Mouse (Mus musculus) heart, postnatal 0 days (tissue): Measurements from ENCODE around the gene Zfp819. TPM values are rescaled to one million over a fixed set of nuclear protein-coding genes. Genes with fewer than 3 reads are reported as not detected.

Experiments
- ATAC-seq: fragments of 200-750 bp; cut with Nextera tagmentation; 2 replicates; pipeline ENCODE4 v1.8.0; 2017; ENCODE audit warnings: low read depth, moderate number of reproducible peaks, moderate library complexity; ENCODE audit not compliant: insufficient read depth
- DNase-seq: peaks from one replicate; pipeline ENCODE4 v3.0.0-alpha.2; 2016; ENCODE audit warnings: low spot score
- H3K27ac ChIP-seq: fragments of 300-500 bp; sonication (generic); 2 replicates; pipeline ENCODE4 v1.5.1; 2014; ENCODE audit warnings: low read depth, mild to moderate bottlenecking
- H3K27me3 ChIP-seq: fragments of 300-500 bp; sonication (generic); 2 replicates; pipeline ENCODE4 v1.6.1; 2014; ENCODE audit warnings: low read length, mixed read lengths; ENCODE audit not compliant: control insufficient read depth, insufficient read depth
- H3K36me3 ChIP-seq: fragments of 300-500 bp; sonication (generic); replicated peaks from 2 replicates; pipeline ENCODE4 v1.6.1; 2014; ENCODE audit warnings: low read length, mixed read lengths; ENCODE audit not compliant: control insufficient read depth, insufficient read depth
- H3K4me1 ChIP-seq: fragments of 300-500 bp; sonication (generic); 2 replicates; pipeline ENCODE4 v1.6.1; 2014; ENCODE audit warnings: antibody characterized with exemption; ENCODE audit not compliant: control insufficient read depth, insufficient read depth
- H3K4me2 ChIP-seq: fragments of 300-500 bp; sonication (generic); 2 replicates; pipeline ENCODE4 v1.6.1; 2014; ENCODE audit warnings: low read depth, mild to moderate bottlenecking, low read length, moderate library complexity
- H3K4me3 ChIP-seq: fragments of 300-500 bp; sonication (generic); 2 replicates; pipeline ENCODE4 v1.5.1; 2014; ENCODE audit warnings: low read depth, low read length
- H3K9ac ChIP-seq: fragments of 300-500 bp; sonication (generic); replicated peaks from 2 replicates; pipeline ENCODE4 v1.6.1; 2014; ENCODE audit warnings: low read depth, low read length, mixed read lengths
- H3K9me3 ChIP-seq: fragments of 300-500 bp; sonication (generic); replicated peaks from 2 replicates; pipeline ENCODE4 v1.6.1; 2016; ENCODE audit warnings: low read length; ENCODE audit not compliant: control insufficient read depth
- CTCF ChIP-seq: IDR thresholded peaks from 2 replicates; pipeline ENCODE4 v1.5.1; 2016; ENCODE audit warnings: antibody characterized with exemption, control low read depth, low read depth
- EP300 ChIP-seq: IDR thresholded peaks from 2 replicates; pipeline ENCODE4 v1.6.1; 2016; ENCODE audit warnings: antibody characterized with exemption, low read depth
- WGBS: fragments of 180-500 bp; shearing (Covaris S2); extraction: QIAGEN DNeasy Blood & Tissue Kit; methylation state at CpG from one replicate; pipeline ENCODE4 v1.1.7; 2014; 5-methylcytosine and 5-hydroxymethylcytosine counted together
- polyA plus RNA-seq: library from polyadenylated mRNA; unstranded; fragments of >200 nt; fragmentation: Nextera tagmentation; extraction: Ambion mirVana; gene quantifications from 2 replicates; pipeline ENCODE4 v1.2.1, GENCODE M21; 2015
- total RNA-seq: library from RNA; depleted of rRNA; stranded (reverse); fragments of >200 nt; gene quantifications from 2 replicates; pipeline ENCODE4 v1.2.3, GENCODE M21; 2014; ENCODE audit warnings: low replicate concordance

The Zfp819 gene
- total and polyA plus RNA-seq, 2 experiments from 2014 or later = not detected

GRCm38 (mm10) chr7:43608316-43608824, 1.4 kb downstream of the Zfp819 start:
- no peak for ATAC-seq
- Histone ChIP-seq H3K9ac (no peak overlapping the region), H3K4me1 (no peaks in the 10 kb centered on the region), H3K36me3 (no peaks in the 10 kb centered on the region), H3K4me3 (no peak overlapping the region), H3K9me3 (no peaks in the 10 kb centered on the region), H3K4me2 (no peak overlapping the region), H3K27ac (no peak overlapping the region), H3K27me3 (0 out of 2 replicates have a peak, but pooled peaks cover 3% of the 10 kb centered on the region)
- no peak for TF ChIP-seq EP300
- no peak for TF ChIP-seq CTCF
- WGBS = 65% methylated on average over 7 of the region's 7 CpGs
- no peak for DNase-seq

GRCm38 (mm10) chr7:43613816-43614551, 7.0 kb downstream of the Zfp819 start:
- H3K4me1 ChIP-seq = no peaks in the 10 kb centered on the region
- no peak overlapping the region for H3K9ac ChIP-seq
- H3K27me3 ChIP-seq = no peaks in the 10 kb centered on the region
- 82% methylated on average over 14 of the region's 14 CpGs for WGBS
- H3K36me3 ChIP-seq = no peaks in the 10 kb centered on the region
- H3K27ac ChIP-seq = no peak overlapping the region
- no peaks in the 10 kb centered on the region for H3K9me3 ChIP-seq
- TF ChIP-seq EP300 (no peak), CTCF (no peak)
- DNase-seq (no peak), ATAC-seq (no peak)
- H3K4me2 ChIP-seq = no peak overlapping the region
- no peak overlapping the region for H3K4me3 ChIP-seq

GRCm38 (mm10) chr7:43622927-43623326, 16.0 kb downstream of the Zfp819 start:
- TF ChIP-seq EP300 = no peak
- no peaks in the 10 kb centered on the region for H3K4me1 ChIP-seq
- no peak for ATAC-seq
- no peak overlapping the region for H3K4me3 ChIP-seq
- DNase-seq = no peak
- WGBS = 65% methylated on average over 7 of the region's 7 CpGs
- H3K4me2 ChIP-seq = no peak overlapping the region
- H3K27me3 ChIP-seq = no peaks in the 10 kb centered on the region
- no peaks in the 10 kb centered on the region for H3K36me3 ChIP-seq
- H3K9ac ChIP-seq = no peak overlapping the region
- H3K27ac ChIP-seq = no peak overlapping the region
- H3K9me3 ChIP-seq = no peaks in the 10 kb centered on the region

- Histone ChIP-seq H3K27ac (no peak overlapping the region), H3K27me3 (no peaks in the 10 kb centered on the region), H3K36me3 (no peaks in the 10 kb centered on the region), H3K4me3 (no peak overlapping the region), H3K9ac (no peak overlapping the region), H3K4me2 (no peak overlapping the region), H3K4me1 (no peaks in the 10 kb centered on the region), H3K9me3 (no peaks in the 10 kb centered on the region)
- WGBS = 18% methylated on average over 10 of the region's 10 CpGs
- DNase-seq = no peak
- TF ChIP-seq EP300 (no peak), CTCF (no peak)
- ATAC-seq = no peak
Measured at GRCm38 (mm10) chr7:43623819-43624218, 16.9 kb downstream of the Zfp819 start.

- Histone ChIP-seq H3K27me3 (no peaks in the 10 kb centered on the region), H3K9ac (no peak overlapping the region), H3K4me1 (no peaks in the 10 kb centered on the region), H3K27ac (no peak overlapping the region), H3K9me3 (no peaks in the 10 kb centered on the region), H3K4me3 (no peak overlapping the region), H3K4me2 (no peak overlapping the region), H3K36me3 (no peaks in the 10 kb centered on the region)
- no peak for TF ChIP-seq EP300
- TF ChIP-seq CTCF = no peak
- DNase-seq (no peak), ATAC-seq (no peak)
- 55% methylated on average over 3 of the region's 3 CpGs for WGBS
Measured at GRCm38 (mm10) chr7:43625065-43625464, 18.1 kb downstream of the Zfp819 start.
